Mouse (Mus musculus) midbrain, embryonic 11.5 days (tissue): ENCODE results near the gene Emc4. TPM values are rescaled to one million over a fixed set of nuclear protein-coding genes. Genes with fewer than 3 reads are reported as not detected.

Experiments used
- ATAC-seq: fragments of 200-750 bp; cut with Nextera tagmentation; 2 replicates; pipeline ENCODE4 v1.8.0; 2017; ENCODE audit warnings: moderate TSS enrichment, moderate library complexity; ENCODE audit not compliant: low FRiP score
- DNase-seq: peaks from one replicate; pipeline ENCODE4 v3.0.0; 2015; ENCODE audit warnings: low spot score; ENCODE audit errors: missing footprints
- H3K27ac ChIP-seq: fragments of 300-500 bp; sonication (generic); 2 replicates; pipeline ENCODE4 v1.5.1; 2014; ENCODE audit warnings: low read depth, low read length
- H3K27me3 ChIP-seq: fragments of 300-500 bp; sonication (generic); 2 replicates; pipeline ENCODE4 v1.6.1; 2014; ENCODE audit warnings: mild to moderate bottlenecking, low read length, moderate library complexity, mixed read lengths; ENCODE audit not compliant: control insufficient read depth, insufficient read depth
- H3K36me3 ChIP-seq: fragments of 300-500 bp; sonication (generic); 2 replicates; pipeline ENCODE4 v1.6.1; 2014; ENCODE audit warnings: mild to moderate bottlenecking, low read length, moderate library complexity, mixed read lengths; ENCODE audit not compliant: control insufficient read depth, insufficient read depth
- H3K4me1 ChIP-seq: fragments of 300-500 bp; sonication (generic); 2 replicates; pipeline ENCODE4 v1.6.1; 2014; ENCODE audit warnings: low read length; ENCODE audit not compliant: control insufficient read depth, insufficient read depth
- H3K4me2 ChIP-seq: fragments of 300-500 bp; sonication (generic); 2 replicates; pipeline ENCODE4 v1.6.1; 2014; ENCODE audit warnings: mild to moderate bottlenecking, moderate library complexity
- H3K4me3 ChIP-seq: fragments of 300-500 bp; sonication (generic); 2 replicates; pipeline ENCODE4 v1.5.1; 2014; ENCODE audit warnings: low read depth, low read length
- H3K9ac ChIP-seq: fragments of 300-500 bp; sonication (generic); 2 replicates; pipeline ENCODE4 v1.6.1; 2014; ENCODE audit warnings: low read length
- H3K9me3 ChIP-seq: fragments of 300-500 bp; sonication (generic); 2 replicates; pipeline ENCODE4 v1.6.1; 2016; ENCODE audit warnings: low read length; ENCODE audit not compliant: control insufficient read depth
- WGBS: fragments of 180-500 bp; shearing (Covaris S2); extraction: QIAGEN DNeasy Blood & Tissue Kit; methylation state at CpG from one replicate; pipeline ENCODE4 v1.1.7; 2014; 5-methylcytosine and 5-hydroxymethylcytosine counted together
- polyA plus RNA-seq: library from polyadenylated mRNA; unstranded; fragments of >200 nt; fragmentation: Nextera tagmentation; extraction: Ambion mirVana; gene quantifications from 2 replicates; pipeline ENCODE4 v1.2.1, GENCODE M21; 2014

Gene Emc4
- polyA plus RNA-seq = 112 and 115 TPM in 2 replicates

GRCm38 (mm10) chr2:112367726-112368673, at the start of gene Emc4:
Gene Emc4, minus strand, starts transcription at chr2:112368027.
- ATAC-seq = peak; percentile 87
- WGBS = 2% methylated on average over 46 of the region's 46 CpGs
- Histone ChIP-seq H3K27me3 (no peaks in the 10 kb centered on the region), H3K9me3 (no peaks in the 10 kb centered on the region), H3K27ac (peak within 1 kb of the TSS; percentile 37; the same call in 1 of the 2 replicates), H3K4me1 (peaks cover 5% of the 10 kb centered on the region), H3K9ac (peak within 1 kb of the TSS; percentile 87), H3K36me3 (peaks cover 4% of the 10 kb centered on the region; the same call in 1 of the 2 replicates), H3K4me2 (peak within 1 kb of the TSS; percentile 87), H3K4me3 (peak within 1 kb of the TSS; percentile 93)
- peak; percentile 99 for DNase-seq

GRCm38 (mm10) chr2:112407030-112407429, 39.2 kb upstream of the Emc4 start:
- H3K4me2 ChIP-seq = no peak overlapping the region
- no peaks in the 10 kb centered on the region for H3K4me1 ChIP-seq
- H3K36me3 ChIP-seq = no peaks in the 10 kb centered on the region
- H3K4me3 ChIP-seq = no peak overlapping the region
- no peak for ATAC-seq
- no peak overlapping the region for H3K27ac ChIP-seq
- whole genome bisulfite sequencing = 91% methylated on average over 3 of the region's 3 CpGs
- H3K27me3 ChIP-seq = no peaks in the 10 kb centered on the region
- H3K9ac ChIP-seq = no peak overlapping the region
- no peak for DNase-seq
- H3K9me3 ChIP-seq = no peaks in the 10 kb centered on the region

GRCm38 (mm10) chr2:112396649-112397048, 28.8 kb upstream of the Emc4 start:
- Histone ChIP-seq H3K9me3 (no peaks in the 10 kb centered on the region), H3K4me1 (no peaks in the 10 kb centered on the region), H3K27ac (no peak overlapping the region), H3K4me2 (no peak overlapping the region), H3K4me3 (no peak overlapping the region), H3K9ac (no peak overlapping the region), H3K27me3 (no peaks in the 10 kb centered on the region), H3K36me3 (no peaks in the 10 kb centered on the region)
- ATAC-seq (no peak), DNase-seq (no peak)
- WGBS = 72% methylated on average over 1 of the region's 1 CpGs

- H3K4me2 ChIP-seq = no peak overlapping the region
- H3K27ac ChIP-seq = no peak overlapping the region
- H3K27me3 ChIP-seq = no peaks in the 10 kb centered on the region
- no peaks in the 10 kb centered on the region for H3K36me3 ChIP-seq
- no peak for DNase-seq
- H3K9me3 ChIP-seq = no peaks in the 10 kb centered on the region
- no peak overlapping the region for H3K9ac ChIP-seq
- no peaks in the 10 kb centered on the region for H3K4me1 ChIP-seq
- no peak overlapping the region for H3K4me3 ChIP-seq
- no peak for ATAC-seq
Measured at GRCm38 (mm10) chr2:112393958-112394357, 26.1 kb upstream of the Emc4 start.

GRCm38 (mm10) chr2:112392689-112393088, 24.9 kb upstream of the Emc4 start:
- Histone ChIP-seq H3K4me3 (no peak overlapping the region), H3K9ac (no peak overlapping the region), H3K36me3 (no peaks in the 10 kb centered on the region), H3K4me2 (no peak overlapping the region), H3K9me3 (no peaks in the 10 kb centered on the region), H3K27me3 (no peaks in the 10 kb centered on the region), H3K27ac (no peak overlapping the region), H3K4me1 (no peaks in the 10 kb centered on the region)
- WGBS = 95% methylated on average over 1 of the region's 1 CpGs
- DNase-seq (no peak), ATAC-seq (no peak)

- H3K9me3 ChIP-seq = no peaks in the 10 kb centered on the region
- no peaks in the 10 kb centered on the region for H3K27me3 ChIP-seq
- no peak overlapping the region for H3K9ac ChIP-seq
- no peak overlapping the region for H3K27ac ChIP-seq
- ATAC-seq (no peak), DNase-seq (no peak)
- 92% methylated on average over 4 of the region's 4 CpGs for WGBS
- no peaks in the 10 kb centered on the region for H3K36me3 ChIP-seq
- H3K4me1 ChIP-seq = no peaks in the 10 kb centered on the region
- no peak overlapping the region for H3K4me2 ChIP-seq
- no peak overlapping the region for H3K4me3 ChIP-seq
Measured at GRCm38 (mm10) chr2:112391346-112392000, 23.6 kb upstream of the Emc4 start.

- 94% methylated on average over 5 of the region's 5 CpGs for WGBS
- H3K36me3 ChIP-seq = no peaks in the 10 kb centered on the region
- no peak overlapping the region for H3K9ac ChIP-seq
- ATAC-seq = no peak
- H3K4me1 ChIP-seq = no peaks in the 10 kb centered on the region
- H3K4me2 ChIP-seq = no peak overlapping the region
- H3K9me3 ChIP-seq = no peaks in the 10 kb centered on the region
- no peaks in the 10 kb centered on the region for H3K27me3 ChIP-seq
- H3K4me3 ChIP-seq = no peak overlapping the region
- DNase-seq = no peak
- no peak overlapping the region for H3K27ac ChIP-seq
Measured at GRCm38 (mm10) chr2:112390843-112391242, 23.0 kb upstream of the Emc4 start.

- peaks cover 12% of the 10 kb centered on the region for H3K4me1 ChIP-seq
- H3K9ac ChIP-seq = no peak overlapping the region
- no peaks in the 10 kb centered on the region for H3K36me3 ChIP-seq
- H3K27me3 ChIP-seq = no peaks in the 10 kb centered on the region
- H3K4me3 ChIP-seq = no peak overlapping the region
- DNase-seq (no peak), ATAC-seq (no peak)
- H3K9me3 ChIP-seq = no peaks in the 10 kb centered on the region
- 90% methylated on average over 1 of the region's 1 CpGs for WGBS
- H3K27ac ChIP-seq = no peak overlapping the region
- H3K4me2 ChIP-seq = no peak overlapping the region
Measured at GRCm38 (mm10) chr2:112381219-112381618, 13.4 kb upstream of the Emc4 start.

- ATAC-seq = no peak
- Histone ChIP-seq H3K9ac (peak overlapping the region; percentile 96), H3K4me2 (peak overlapping the region; percentile 70), H3K27me3 (no peaks in the 10 kb centered on the region), H3K27ac (no peak overlapping the region), H3K9me3 (no peaks in the 10 kb centered on the region), H3K4me3 (peak overlapping the region; percentile 95), H3K4me1 (peaks cover 12% of the 10 kb centered on the region), H3K36me3 (no peaks in the 10 kb centered on the region)
- WGBS = 65% methylated on average over 8 of the region's 8 CpGs
- peak; percentile 83 for DNase-seq
Measured at GRCm38 (mm10) chr2:112380131-112380530, 12.3 kb upstream of the Emc4 start.
